Mouse (Mus musculus) E14TG2a.4 (cell line): ENCODE results near the gene Pcsk6.
"Not testable (repeated sequence)": the region's sequence is repeated elsewhere in the genome, so short reads cannot be mapped to it uniquely, and the experiment has no call there.

ENCODE experiments used
- H3K27me3 ChIP-seq: 2 replicates; pipeline ENCODE4 v1.6.1; 2014; ENCODE audit warnings: low read length, control low read depth; ENCODE audit not compliant: insufficient read depth
- H3K36me3 ChIP-seq: 2 replicates; pipeline ENCODE4 v1.6.1; 2014; ENCODE audit warnings: low read length, control low read depth; ENCODE audit not compliant: insufficient read depth
- H3K4me1 ChIP-seq: replicated peaks from 2 replicates; pipeline ENCODE4 v1.6.1; 2014; ENCODE audit warnings: low read depth, low read length, control low read depth
- H3K4me3 ChIP-seq: replicated peaks from 2 replicates; pipeline ENCODE4 v1.5.1; 2014; ENCODE audit warnings: mild to moderate bottlenecking, low read length
- H3K9me3 ChIP-seq: 2 replicates; pipeline ENCODE4 v1.6.1; 2014; ENCODE audit warnings: low read length, control low read depth
- CTCF ChIP-seq: conservative IDR thresholded peaks from 2 replicates; pipeline ENCODE4 v1.5.1; 2014; ENCODE audit warnings: low read length
- NANOG ChIP-seq: IDR thresholded peaks from 2 replicates; pipeline ENCODE4 v1.6.1; 2014; ENCODE audit warnings: borderline replicate concordance, low read length, mixed read lengths
- POU5F1 ChIP-seq: IDR thresholded peaks from 2 replicates; pipeline ENCODE4 v1.6.1; 2014; ENCODE audit warnings: low read length, borderline replicate concordance

The Pcsk6 gene

GRCm38 (mm10) chr7:65914761-65915301 lies 53.3 kb downstream of the Pcsk6 start:
- H3K27me3 ChIP-seq = no peaks in the 10 kb centered on the region
- no peaks in the 10 kb centered on the region for H3K9me3 ChIP-seq
- peaks cover 33% of the 10 kb centered on the region for H3K4me1 ChIP-seq
- no peak overlapping the region for H3K4me3 ChIP-seq
- no peaks in the 10 kb centered on the region for H3K36me3 ChIP-seq
- TF ChIP-seq NANOG (no peak), POU5F1 (no peak), CTCF (no peak)

- Histone ChIP-seq H3K27me3 (no peaks in the 10 kb centered on the region), H3K9me3 (no peaks in the 10 kb centered on the region), H3K4me3 (no peak overlapping the region), H3K4me1 (peaks cover 33% of the 10 kb centered on the region), H3K36me3 (no peaks in the 10 kb centered on the region)
- TF ChIP-seq NANOG = no peak
- TF ChIP-seq CTCF = no peak
- no peak for TF ChIP-seq POU5F1
These were observed 54.3 kb downstream of the Pcsk6 start for GRCm38 (mm10) chr7:65915821-65916220.

- H3K9me3 ChIP-seq = no peaks in the 10 kb centered on the region
- H3K4me3 ChIP-seq = no peak overlapping the region
- no peaks in the 10 kb centered on the region for H3K36me3 ChIP-seq
- TF ChIP-seq NANOG (no peak), POU5F1 (no peak), CTCF (no peak)
- H3K27me3 ChIP-seq = no peaks in the 10 kb centered on the region
- H3K4me1 ChIP-seq = peaks cover 33% of the 10 kb centered on the region
These were observed 55.0 kb downstream of the Pcsk6 start for GRCm38 (mm10) chr7:65916566-65916965.

- Histone ChIP-seq H3K4me1 (peaks cover 33% of the 10 kb centered on the region), H3K27me3 (no peaks in the 10 kb centered on the region), H3K36me3 (peaks cover 9% of the 10 kb centered on the region; the same call in 1 of the 2 replicates), H3K4me3 (no peak overlapping the region), H3K9me3 (peaks cover 5% of the 10 kb centered on the region)
- TF ChIP-seq POU5F1 (no peak), NANOG (no peak), CTCF (no peak)
These were observed 56.9 kb downstream of the Pcsk6 start for GRCm38 (mm10) chr7:65918431-65918830.

- TF ChIP-seq CTCF (no peak), POU5F1 (no peak), NANOG (no peak)
These were observed 67.9 kb downstream of the Pcsk6 start for GRCm38 (mm10) chr7:65929398-65929797.

GRCm38 (mm10) chr7:65930478-65930877 lies 68.9 kb downstream of the Pcsk6 start:
- no peak for TF ChIP-seq POU5F1
- no peak for TF ChIP-seq CTCF
- no peak for TF ChIP-seq NANOG
- Histone ChIP-seq H3K36me3 (peaks cover 45% of the 10 kb centered on the region), H3K9me3 (peaks cover 10% of the 10 kb centered on the region), H3K4me1 (0 out of 2 replicates have a peak, but pooled peaks cover 2% of the 10 kb centered on the region), H3K27me3 (no peaks in the 10 kb centered on the region), H3K4me3 (no peak overlapping the region)

More at GRCm38 (mm10) chr7:65929398-65929797, 67.9 kb downstream of the Pcsk6 start:
- Histone ChIP-seq H3K4me1 (0 out of 2 replicates have a peak, but pooled peaks cover 1% of the 10 kb centered on the region), H3K9me3 (peaks cover 10% of the 10 kb centered on the region), H3K4me3 (no peak overlapping the region), H3K36me3 (peaks cover 45% of the 10 kb centered on the region), H3K27me3 (no peaks in the 10 kb centered on the region)

- H3K27me3 ChIP-seq, H3K4me3 ChIP-seq, H3K4me1 ChIP-seq, H3K9me3 ChIP-seq: not testable (repeated sequence)
- peaks cover 22% of the 10 kb centered on the region for H3K36me3 ChIP-seq
These were observed 72.9 kb downstream of the Pcsk6 start for GRCm38 (mm10) chr7:65934238-65934970.

GRCm38 (mm10) chr7:65935211-65935610 lies 73.7 kb downstream of the Pcsk6 start:
- Histone ChIP-seq H3K4me1 (peaks cover 7% of the 10 kb centered on the region), H3K27me3 (no peaks in the 10 kb centered on the region)

More at GRCm38 (mm10) chr7:65935211-65935610, 73.7 kb downstream of the Pcsk6 start:
- no peak for TF ChIP-seq POU5F1
- no peak for TF ChIP-seq CTCF
- no peak for TF ChIP-seq NANOG
- Histone ChIP-seq H3K36me3 (peaks cover 14% of the 10 kb centered on the region), H3K9me3 (peaks cover 2% of the 10 kb centered on the region; the same call in 1 of the 2 replicates), H3K4me3 (no peak overlapping the region)
